Mouse (Mus musculus): ENCODE results near the gene 1500009L16Rik. TPM values are rescaled to one million over a fixed set of nuclear protein-coding genes. Genes with fewer than 3 reads are reported as not detected.
A peak's percentile ranks its signal among the peaks of the same experiment; 100 is the strongest.

The 1500009L16Rik gene
- polyA plus RNA-seq, 1 experiment from 2014 or later = 92.7 TPM

DNA sequence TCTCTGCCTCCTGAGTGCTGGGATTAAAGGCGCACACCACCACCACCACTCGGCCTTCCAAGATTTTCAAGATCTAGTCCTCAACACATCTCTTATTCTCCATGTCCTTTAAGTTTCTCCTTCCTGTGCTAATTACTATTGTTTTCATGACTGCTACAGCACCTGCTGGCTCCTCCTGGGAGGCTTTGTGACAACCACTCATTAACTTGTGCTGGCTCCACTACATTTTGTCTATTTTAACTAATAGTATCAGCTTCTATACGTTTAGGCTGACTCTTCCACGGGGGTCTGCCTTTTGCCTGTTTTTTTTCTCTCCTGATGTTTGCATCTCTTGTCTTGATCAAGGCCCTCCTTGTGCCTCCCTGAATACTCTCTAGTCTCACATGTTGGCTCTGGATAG, 59.2 kb downstream of the 1500009L16Rik start:
- Histone ChIP-seq H3K27me3 (ENCODE audit: control insufficient read depth, insufficient read depth, low read length) (no peaks in the 10 kb centered on the region), H3K9me3 (ENCODE audit: control insufficient read depth, low read length) (no peaks in the 10 kb centered on the region), H3K9ac (replicated peaks; ENCODE audit: low read depth, low read length) (no peak overlapping the region), H3K4me2 (ENCODE audit: low read depth, low read length) (no peak overlapping the region), H3K27ac (ENCODE audit: low read depth, low read length) (no peak overlapping the region), H3K4me3 (ENCODE audit: low read depth, low read length) (no peak overlapping the region), H3K4me1 (ENCODE audit: control insufficient read depth, insufficient read depth, low read length) (no peaks in the 10 kb centered on the region), H3K36me3 (ENCODE audit: control insufficient read depth, insufficient read depth, low read length) (no peaks in the 10 kb centered on the region)
- WGBS = 93% methylated on average over 4 of the region's 4 CpGs
- no peak for ATAC-seq (ENCODE audit: low read depth)

DNA sequence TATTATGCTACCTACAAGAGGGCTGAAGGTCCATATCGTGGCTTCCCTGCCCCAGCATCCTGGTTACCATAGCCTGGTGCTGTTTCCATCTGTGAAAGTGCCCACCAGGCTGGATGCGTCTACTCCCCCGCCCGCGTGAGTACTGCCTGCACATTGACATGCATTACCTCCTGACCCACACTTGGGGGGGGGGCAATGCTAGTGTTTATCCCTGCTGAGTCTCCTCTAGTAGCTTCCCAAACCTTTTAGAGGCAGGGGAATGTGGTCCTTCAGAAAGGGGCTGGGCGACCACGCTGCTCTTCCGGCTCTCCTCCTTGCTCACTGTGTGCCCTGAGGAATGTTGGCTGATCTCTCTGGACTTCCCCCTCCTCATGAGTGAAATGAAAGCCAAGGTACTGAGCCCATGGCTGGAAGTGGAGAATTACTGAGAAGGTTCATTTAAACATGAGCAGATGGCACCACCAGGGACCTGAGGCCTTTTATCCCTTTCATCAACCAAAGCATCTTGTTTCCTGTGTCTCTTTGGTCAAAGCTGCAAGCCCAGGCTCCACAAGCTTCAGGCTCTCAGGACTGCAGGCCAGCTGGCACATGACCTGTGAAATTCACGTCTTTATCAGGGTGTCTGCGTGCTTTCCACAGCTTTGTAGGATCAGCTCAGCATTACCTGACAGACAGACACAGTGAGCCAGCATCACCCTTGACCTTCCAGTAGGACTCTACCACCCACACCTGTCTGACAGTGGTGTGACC, 59.9 kb downstream of the 1500009L16Rik start:
- H3K27ac ChIP-seq (ENCODE audit: low read depth, low read length) = no peak overlapping the region
- H3K9me3 ChIP-seq (ENCODE audit: control insufficient read depth, low read length) = no peaks in the 10 kb centered on the region
- H3K4me3 ChIP-seq (ENCODE audit: low read depth, low read length) = no peak overlapping the region
- no peaks in the 10 kb centered on the region for H3K4me1 ChIP-seq (ENCODE audit: control insufficient read depth, insufficient read depth, low read length)
- H3K9ac ChIP-seq (replicated peaks; ENCODE audit: low read depth, low read length) = no peak overlapping the region
- 90% methylated on average over 10 of the region's 10 CpGs for WGBS
- H3K4me2 ChIP-seq (ENCODE audit: low read depth, low read length) = no peak overlapping the region
- no peaks in the 10 kb centered on the region for H3K36me3 ChIP-seq (ENCODE audit: control insufficient read depth, insufficient read depth, low read length)
- H3K27me3 ChIP-seq (ENCODE audit: control insufficient read depth, insufficient read depth, low read length) = no peaks in the 10 kb centered on the region
- ATAC-seq (ENCODE audit: low read depth) = no peak

DNA sequence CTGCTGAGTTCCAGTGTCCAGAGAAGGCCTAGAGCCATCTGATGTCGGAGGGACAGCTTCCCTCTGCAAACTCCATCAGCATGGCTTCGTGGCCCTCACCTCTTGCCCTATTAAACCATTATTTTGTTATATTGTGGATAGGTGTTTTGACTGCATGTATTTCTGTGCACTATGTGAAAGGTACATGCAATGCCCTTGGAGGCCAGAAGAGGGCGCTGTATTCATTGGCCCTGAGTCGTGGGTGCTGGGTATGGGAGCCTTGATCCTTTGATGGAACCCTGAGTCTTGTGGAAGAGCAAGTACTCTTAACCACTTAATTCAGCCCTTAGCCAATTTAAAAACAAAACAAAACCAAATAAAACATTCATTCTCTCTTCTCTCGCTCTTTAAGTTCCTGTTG, 62.3 kb downstream of the 1500009L16Rik start:
- Histone ChIP-seq H3K9me3 (ENCODE audit: control insufficient read depth, low read length) (no peaks in the 10 kb centered on the region), H3K27me3 (ENCODE audit: control insufficient read depth, insufficient read depth, low read length) (no peaks in the 10 kb centered on the region), H3K4me3 (ENCODE audit: low read depth, low read length) (no peak overlapping the region), H3K4me2 (ENCODE audit: low read depth, low read length) (no peak overlapping the region), H3K9ac (replicated peaks; ENCODE audit: low read depth, low read length) (no peak overlapping the region), H3K36me3 (ENCODE audit: control insufficient read depth, insufficient read depth, low read length) (no peaks in the 10 kb centered on the region), H3K4me1 (ENCODE audit: control insufficient read depth, insufficient read depth, low read length) (no peaks in the 10 kb centered on the region), H3K27ac (ENCODE audit: low read depth, low read length) (no peak overlapping the region)
- ATAC-seq (ENCODE audit: low read depth) = no peak
- WGBS = 39% methylated on average over 5 of the region's 5 CpGs

DNA sequence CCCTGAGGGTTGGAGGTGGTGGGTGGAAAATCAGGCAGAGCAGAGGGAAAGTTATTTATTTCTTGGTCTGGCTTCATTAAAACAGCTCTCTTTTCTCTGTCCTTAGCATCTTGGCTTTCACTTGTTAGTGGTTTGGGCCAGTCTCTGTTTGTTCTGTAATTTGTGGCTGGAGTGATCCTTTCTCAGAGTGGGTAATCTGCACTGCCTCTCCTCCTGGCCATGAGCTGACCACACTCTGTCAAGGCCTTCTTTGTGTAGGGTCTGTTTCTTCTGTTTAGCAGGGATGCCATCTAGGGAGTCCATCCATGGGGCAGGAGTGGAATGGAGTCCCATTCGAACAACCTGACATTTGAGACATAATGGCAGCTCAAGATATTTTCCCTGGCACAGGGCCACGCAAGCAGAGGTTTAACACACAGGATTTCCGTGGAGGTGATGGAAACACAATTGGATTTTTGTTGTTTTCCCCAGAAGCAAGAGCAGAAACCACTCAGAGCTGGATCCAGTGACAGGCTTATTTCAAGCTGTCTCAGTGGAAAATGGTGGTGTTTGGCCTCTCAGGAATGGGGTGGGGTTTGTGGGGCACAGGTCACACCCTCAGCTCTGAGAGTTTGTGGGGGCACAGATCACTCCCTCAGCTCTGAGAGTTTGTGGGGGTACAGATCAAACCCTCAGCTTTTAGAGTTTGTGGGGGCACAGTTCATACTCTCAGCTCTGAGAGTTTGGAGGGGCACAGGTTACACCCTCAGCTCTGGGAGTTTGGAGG, 63.1 kb downstream of the 1500009L16Rik start:
- H3K36me3 ChIP-seq (ENCODE audit: control insufficient read depth, insufficient read depth, low read length) = no peaks in the 10 kb centered on the region
- H3K4me2 ChIP-seq (ENCODE audit: low read depth, low read length) = no peak overlapping the region
- no peak overlapping the region for H3K9ac ChIP-seq (replicated peaks; ENCODE audit: low read depth, low read length)
- H3K9me3 ChIP-seq (ENCODE audit: control insufficient read depth, low read length) = no peaks in the 10 kb centered on the region
- H3K4me1 ChIP-seq (ENCODE audit: control insufficient read depth, insufficient read depth, low read length) = no peaks in the 10 kb centered on the region
- no peak overlapping the region for H3K4me3 ChIP-seq (ENCODE audit: low read depth, low read length)
- no peaks in the 10 kb centered on the region for H3K27me3 ChIP-seq (ENCODE audit: control insufficient read depth, insufficient read depth, low read length)
- 66% methylated on average over 3 of the region's 3 CpGs for WGBS
- no peak for ATAC-seq (ENCODE audit: low read depth)
- H3K27ac ChIP-seq (ENCODE audit: low read depth, low read length) = no peak overlapping the region

DNA sequence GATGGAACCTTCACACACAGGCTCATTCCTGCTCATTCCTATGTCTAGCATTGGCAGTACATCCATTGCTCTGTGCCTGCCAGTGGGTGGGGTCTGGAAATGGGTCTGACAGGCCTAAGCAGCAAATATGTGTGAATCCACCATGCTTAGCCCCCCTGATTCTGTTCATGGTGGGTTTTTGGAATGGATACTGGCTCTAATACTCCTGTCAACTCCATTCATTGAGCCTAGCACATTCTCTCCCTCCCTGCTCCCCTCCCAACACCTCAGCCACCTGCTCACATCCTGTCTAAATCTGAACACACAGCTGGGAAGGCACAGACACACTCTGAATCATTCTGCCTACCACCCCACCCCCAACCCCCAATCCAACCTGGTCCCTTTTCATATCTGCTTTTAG, 72.4 kb downstream of the 1500009L16Rik start:
- no peaks in the 10 kb centered on the region for H3K4me1 ChIP-seq (ENCODE audit: control insufficient read depth, insufficient read depth, low read length)
- H3K9ac ChIP-seq (replicated peaks; ENCODE audit: low read depth, low read length) = no peak overlapping the region
- no peak overlapping the region for H3K27ac ChIP-seq (ENCODE audit: low read depth, low read length)
- ATAC-seq (ENCODE audit: low read depth) = no peak
- H3K4me2 ChIP-seq (ENCODE audit: low read depth, low read length) = no peak overlapping the region
- no peaks in the 10 kb centered on the region for H3K36me3 ChIP-seq (ENCODE audit: control insufficient read depth, insufficient read depth, low read length)
- no peaks in the 10 kb centered on the region for H3K9me3 ChIP-seq (ENCODE audit: control insufficient read depth, low read length)
- H3K4me3 ChIP-seq (ENCODE audit: low read depth, low read length) = no peak overlapping the region
- H3K27me3 ChIP-seq (ENCODE audit: control insufficient read depth, insufficient read depth, low read length) = no peaks in the 10 kb centered on the region

DNA sequence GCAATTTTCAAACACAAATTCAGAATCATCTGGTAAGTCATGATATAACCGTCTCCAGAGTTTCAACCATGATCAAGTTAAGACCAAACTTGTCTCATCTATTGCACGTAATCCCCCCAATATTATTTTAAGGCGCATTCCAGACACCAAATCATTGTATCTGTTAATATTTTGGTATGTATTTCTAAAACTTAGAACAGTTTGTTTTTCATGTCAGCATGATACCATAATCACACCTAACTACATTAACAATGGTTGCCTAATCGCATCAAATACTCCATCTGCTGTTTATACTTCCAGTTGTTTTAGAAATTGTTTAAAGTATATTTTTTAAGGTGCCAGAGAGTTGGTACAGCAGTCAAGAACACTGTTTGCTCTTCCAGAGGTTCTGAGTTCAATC, 72.8 kb downstream of the 1500009L16Rik start:
- H3K9me3 ChIP-seq (ENCODE audit: control insufficient read depth, low read length) = no peaks in the 10 kb centered on the region
- H3K9ac ChIP-seq (replicated peaks; ENCODE audit: low read depth, low read length) = no peak overlapping the region
- H3K4me2 ChIP-seq (ENCODE audit: low read depth, low read length) = no peak overlapping the region
- WGBS = 95% methylated on average over 4 of the region's 4 CpGs
- no peak overlapping the region for H3K27ac ChIP-seq (ENCODE audit: low read depth, low read length)
- no peak overlapping the region for H3K4me3 ChIP-seq (ENCODE audit: low read depth, low read length)
- no peaks in the 10 kb centered on the region for H3K36me3 ChIP-seq (ENCODE audit: control insufficient read depth, insufficient read depth, low read length)
- no peaks in the 10 kb centered on the region for H3K4me1 ChIP-seq (ENCODE audit: control insufficient read depth, insufficient read depth, low read length)
- ATAC-seq (ENCODE audit: low read depth) = no peak
- no peaks in the 10 kb centered on the region for H3K27me3 ChIP-seq (ENCODE audit: control insufficient read depth, insufficient read depth, low read length)

DNA sequence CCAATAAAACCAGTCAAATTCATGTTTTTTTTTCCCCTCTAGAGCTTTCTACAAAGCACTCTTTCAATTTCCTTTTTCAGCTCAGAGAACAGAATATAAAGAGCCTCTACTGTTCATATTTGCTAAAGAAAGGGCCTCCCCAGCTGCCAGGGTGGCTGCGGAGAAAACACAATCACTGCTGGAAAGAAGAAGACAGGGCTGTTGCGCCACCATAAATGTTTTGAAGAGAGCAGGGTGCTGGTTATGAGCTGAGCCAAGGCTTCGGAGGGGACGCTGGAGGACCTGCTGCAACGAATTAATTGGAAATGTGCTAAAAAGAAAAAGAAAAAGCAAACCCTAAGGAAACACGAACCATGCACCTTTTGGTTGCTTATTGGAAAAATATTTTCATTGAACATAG, 81.4 kb downstream of the 1500009L16Rik start:
- Histone ChIP-seq H3K4me1 (ENCODE audit: control insufficient read depth, insufficient read depth, low read length) (peaks cover 8% of the 10 kb centered on the region), H3K36me3 (ENCODE audit: control insufficient read depth, insufficient read depth, low read length) (no peaks in the 10 kb centered on the region), H3K4me2 (ENCODE audit: low read depth, low read length) (no peak overlapping the region), H3K27ac (ENCODE audit: low read depth, low read length) (no peak overlapping the region), H3K27me3 (ENCODE audit: control insufficient read depth, insufficient read depth, low read length) (no peaks in the 10 kb centered on the region), H3K9me3 (ENCODE audit: control insufficient read depth, low read length) (no peaks in the 10 kb centered on the region), H3K4me3 (ENCODE audit: low read depth, low read length) (no peak overlapping the region), H3K9ac (replicated peaks; ENCODE audit: low read depth, low read length) (no peak overlapping the region)
- no peak for ATAC-seq (ENCODE audit: low read depth)
- 62% methylated on average over 6 of the region's 6 CpGs for WGBS

DNA sequence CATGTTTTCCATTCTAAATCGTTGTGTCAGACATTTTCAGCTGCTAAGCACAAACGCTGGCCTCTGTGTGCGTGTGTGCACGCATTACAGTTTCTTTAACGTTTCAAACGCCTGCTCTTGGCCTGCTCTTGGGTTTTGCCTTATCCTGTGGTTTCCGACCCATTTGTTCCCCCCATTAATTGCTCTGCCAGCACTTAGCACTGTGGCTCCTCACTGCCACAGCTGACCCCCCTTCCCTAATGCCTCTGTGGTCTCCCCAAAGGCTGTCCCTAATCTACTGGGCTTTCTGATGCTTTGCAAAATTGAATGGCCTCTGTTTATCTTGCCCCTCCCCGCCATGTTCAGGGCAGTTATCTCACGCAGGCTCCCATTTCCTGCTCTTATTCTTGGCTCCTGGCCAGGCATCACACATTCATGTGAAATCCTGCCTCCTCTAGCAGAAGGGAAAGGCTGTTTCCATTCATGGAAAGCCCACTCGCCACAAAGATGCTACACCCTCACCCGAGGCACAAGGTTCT, 82.6 kb downstream of the 1500009L16Rik start:
- WGBS = 33% methylated on average over 11 of the region's 11 CpGs
- Histone ChIP-seq H3K27ac (ENCODE audit: low read depth, low read length) (peak overlapping the region; percentile 22; the same call in 1 of the 2 replicates), H3K9me3 (ENCODE audit: control insufficient read depth, low read length) (no peaks in the 10 kb centered on the region), H3K4me3 (ENCODE audit: low read depth, low read length) (no peak overlapping the region), H3K36me3 (ENCODE audit: control insufficient read depth, insufficient read depth, low read length) (no peaks in the 10 kb centered on the region), H3K4me2 (ENCODE audit: low read depth, low read length) (no peak overlapping the region), H3K9ac (replicated peaks; ENCODE audit: low read depth, low read length) (no peak overlapping the region), H3K27me3 (ENCODE audit: control insufficient read depth, insufficient read depth, low read length) (no peaks in the 10 kb centered on the region), H3K4me1 (ENCODE audit: control insufficient read depth, insufficient read depth, low read length) (peaks cover 8% of the 10 kb centered on the region)
- ATAC-seq (ENCODE audit: low read depth) = peak; percentile 79; the same call in 1 of the 2 replicates

DNA sequence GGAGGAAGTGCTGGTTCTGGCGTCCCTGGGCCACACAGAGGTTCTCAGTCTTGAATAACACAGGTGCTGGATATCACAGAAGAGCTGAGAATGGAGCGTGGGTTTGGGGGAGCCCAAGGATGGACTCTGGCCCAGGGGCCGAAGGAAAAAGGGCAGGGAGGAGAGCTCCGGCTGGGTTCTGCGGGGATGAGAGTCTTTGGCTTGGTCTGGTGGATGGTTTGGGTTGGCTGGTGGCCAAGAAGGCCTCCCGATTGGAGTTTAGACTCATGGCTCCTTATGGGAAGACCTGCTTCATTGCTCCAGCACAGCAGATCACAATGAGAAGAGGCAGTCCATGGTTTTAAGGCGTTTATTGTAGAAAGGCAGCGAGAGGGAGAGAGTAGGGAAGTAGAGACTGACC, 84.6 kb downstream of the 1500009L16Rik start:
- 82% methylated on average over 8 of the region's 8 CpGs for WGBS

More for the DNA sequence above, 84.6 kb downstream of the 1500009L16Rik start:
- Histone ChIP-seq H3K4me3 (ENCODE audit: low read depth, low read length) (no peak overlapping the region), H3K27me3 (ENCODE audit: control insufficient read depth, insufficient read depth, low read length) (no peaks in the 10 kb centered on the region), H3K4me2 (ENCODE audit: low read depth, low read length) (no peak overlapping the region), H3K4me1 (ENCODE audit: control insufficient read depth, insufficient read depth, low read length) (peaks cover 8% of the 10 kb centered on the region), H3K36me3 (ENCODE audit: control insufficient read depth, insufficient read depth, low read length) (no peaks in the 10 kb centered on the region), H3K9me3 (ENCODE audit: control insufficient read depth, low read length) (no peaks in the 10 kb centered on the region), H3K9ac (replicated peaks; ENCODE audit: low read depth, low read length) (no peak overlapping the region), H3K27ac (ENCODE audit: low read depth, low read length) (no peak overlapping the region)
- no peak for ATAC-seq (ENCODE audit: low read depth)
